9 mouse cellular contexts compared by ENCODE assay signal in genomic region chr2:69042327-69043106, GRCm38 (mm10).
DNase-seq lines count a peak whose midpoint lies in the region; ATAC-seq and TF ChIP-seq lines count a peak whose summit lies in the region.
"Had no signal": no experiment of that assay in that cellular context is flagged by ENCODE, and none has a peak within 500 bp of the region (broad histone marks: within the 10 kb centered on the region; RNA-seq: fewer than 3 reads in every experiment).

No protein-coding gene starts in this region.

- no peak for TF ChIP-seq POLR2A in brain, embryonic 14.5 days (IDR thresholded peaks at IDR 0.05; ENCODE audit: borderline replicate concordance, extremely low read depth, insufficient read depth, insufficient read length, poor library complexity, severe bottlenecking)

- no peaks in the 10 kb centered on the region for H3K9me3 ChIP-seq in intestine, embryonic 14.5 days (ENCODE audit: control insufficient read depth, low read length)
- no peaks in the 10 kb centered on the region for H3K9me3 ChIP-seq in intestine, postnatal 0 days (ENCODE audit: control insufficient read depth)
- H3K9me3 ChIP-seq in forebrain, embryonic 16.5 days (ENCODE audit: control insufficient read depth, low read length), result no peaks in the 10 kb centered on the region
- no peaks in the 10 kb centered on the region for H3K9me3 ChIP-seq in lung, postnatal 0 days (ENCODE audit: low read length)

- H3K9ac ChIP-seq in intestine, embryonic 14.5 days (ENCODE audit: low read length), result no peak overlapping the region
- H3K9ac ChIP-seq in intestine, postnatal 0 days (ENCODE audit: low read depth, low read length), result no peak overlapping the region
- no peak overlapping the region for H3K9ac ChIP-seq in forebrain, embryonic 16.5 days (replicated peaks; ENCODE audit: low read depth, low read length)
- H3K9ac ChIP-seq in lung, postnatal 0 days (replicated peaks; ENCODE audit: low read depth), result no peak overlapping the region

- H3K27me3 ChIP-seq in intestine, embryonic 14.5 days (replicated peaks; ENCODE audit: control insufficient read depth, insufficient read depth, low read length), result no peaks in the 10 kb centered on the region
- H3K27me3 ChIP-seq in intestine, postnatal 0 days (replicated peaks; ENCODE audit: control insufficient read depth, insufficient read depth, low read length), result no peaks in the 10 kb centered on the region
- H3K27me3 ChIP-seq in forebrain, embryonic 16.5 days (replicated peaks; ENCODE audit: control insufficient read depth, insufficient read depth, low read length), result no peaks in the 10 kb centered on the region
- H3K27me3 ChIP-seq in lung, postnatal 0 days (replicated peaks; ENCODE audit: insufficient read depth, low read length), result no peaks in the 10 kb centered on the region

- no peak overlapping the region for H3K4me3 ChIP-seq in intestine, embryonic 14.5 days (ENCODE audit: low read depth, low read length)
- H3K4me3 ChIP-seq in intestine, postnatal 0 days (ENCODE audit: low read depth, low read length), result no peak overlapping the region
- H3K4me3 ChIP-seq in forebrain, embryonic 16.5 days (replicated peaks; ENCODE audit: low read length), result no peak overlapping the region
- H3K4me3 ChIP-seq in lung, postnatal 0 days (ENCODE audit: low read depth, low read length), result no peak overlapping the region
- H3K4me3 ChIP-seq: gastrocnemius, adult 2 months had no signal

- no peak for TF ChIP-seq CTCF in intestine, postnatal 0 days (IDR thresholded peaks at IDR 0.05; ENCODE audit: low read depth)
- no peak for TF ChIP-seq CTCF in brain, embryonic 14.5 days (IDR thresholded peaks at IDR 0.05; ENCODE audit: borderline replicate concordance, extremely low read depth, insufficient read depth, insufficient read length)
- no peak for TF ChIP-seq CTCF in lung, postnatal 0 days (IDR thresholded peaks at IDR 0.05)

- no peaks in the 10 kb centered on the region for H3K36me3 ChIP-seq in intestine, embryonic 14.5 days (ENCODE audit: control insufficient read depth, insufficient read depth, low read length)
- no peaks in the 10 kb centered on the region for H3K36me3 ChIP-seq in intestine, postnatal 0 days (ENCODE audit: control insufficient read depth, insufficient read depth)
- H3K36me3 ChIP-seq in forebrain, embryonic 16.5 days (ENCODE audit: control insufficient read depth, insufficient read depth), result no peaks in the 10 kb centered on the region
- no peaks in the 10 kb centered on the region for H3K36me3 ChIP-seq in lung, postnatal 0 days (ENCODE audit: insufficient read depth, low read length)

- no peak for DNase-seq in intestine, embryonic 14.5 days (ENCODE audit: low spot score)
- DNase-seq in brain, embryonic 14.5 days (ENCODE audit: low read depth), result peak; percentile 77
- peak; percentile 37 for DNase-seq in mesoderm, embryonic 11.5 days (ENCODE audit: low read depth, low spot score)
- no peak for DNase-seq in lung, postnatal 0 days (ENCODE audit: low spot score)
- DNase-seq in lung, postnatal 14 days, result no peak
- no peak for DNase-seq in adrenal gland, adult 8-10 months

- H3K4me1 ChIP-seq in intestine, embryonic 14.5 days (replicated peaks; ENCODE audit: control insufficient read depth, insufficient read depth, low read length), result peaks cover 4% of the 10 kb centered on the region; the same call in 1 of the 2 replicates
- no peaks in the 10 kb centered on the region for H3K4me1 ChIP-seq in intestine, postnatal 0 days (replicated peaks; ENCODE audit: control insufficient read depth, insufficient read depth, low read length)
- H3K4me1 ChIP-seq in forebrain, embryonic 16.5 days (replicated peaks; ENCODE audit: control insufficient read depth, insufficient read depth, low read length), result peaks cover 10% of the 10 kb centered on the region
- H3K4me1 ChIP-seq in lung, postnatal 0 days (ENCODE audit: insufficient read depth, low read depth, low read length), result no peaks in the 10 kb centered on the region

- no peak for TF ChIP-seq EP300 in lung, postnatal 0 days (IDR thresholded peaks at IDR 0.05)

- H3K4me2 ChIP-seq in intestine, embryonic 14.5 days (ENCODE audit: low read length), result no peak overlapping the region
- H3K4me2 ChIP-seq in intestine, postnatal 0 days (replicated peaks; ENCODE audit: low read depth), result no peak overlapping the region
- no peak overlapping the region for H3K4me2 ChIP-seq in forebrain, embryonic 16.5 days (ENCODE audit: low read length)
- H3K4me2 ChIP-seq in lung, postnatal 0 days (replicated peaks; ENCODE audit: low read depth, low read length), result no peak overlapping the region

- H3K27ac ChIP-seq in intestine, embryonic 14.5 days (ENCODE audit: low read depth), result 0 out of 2 replicates have a peak overlapping the region, but pooled peaks have one; percentile 11
- no peak overlapping the region for H3K27ac ChIP-seq in intestine, postnatal 0 days (ENCODE audit: low read depth, low read length)
- 0 out of 2 replicates have a peak overlapping the region, but pooled peaks have one; percentile 41 for H3K27ac ChIP-seq in forebrain, embryonic 16.5 days (ENCODE audit: low read length)
- no peak overlapping the region for H3K27ac ChIP-seq in lung, postnatal 0 days (ENCODE audit: low read length)
- H3K27ac ChIP-seq: gastrocnemius, adult 2 months had no signal

- 42% methylated on average over 6 of the region's 6 CpGs for WGBS in intestine, embryonic 14.5 days
- 52% methylated on average over 6 of the region's 6 CpGs for WGBS in intestine, postnatal 0 days
- 58% methylated on average over 6 of the region's 6 CpGs for WGBS in forebrain, embryonic 16.5 days
- 66% methylated on average over 6 of the region's 6 CpGs for WGBS in lung, postnatal 0 days

- no peak for ATAC-seq in intestine, embryonic 14.5 days (replicated peaks; ENCODE audit: low FRiP score, low TSS enrichment, low read depth)
- ATAC-seq in intestine, postnatal 0 days, result no peak
- peak; percentile 77 for ATAC-seq in forebrain, embryonic 16.5 days
- no peak for ATAC-seq in lung, postnatal 0 days

Comparison
In these comparisons a context has a peak if more than half of its experiments do, and no peak if none do; other contexts are left out.
1. H3K27ac ChIP-seq: peak in intestine, embryonic 14.5 days (single experiment) and forebrain, embryonic 16.5 days (single experiment); none in intestine, postnatal 0 days (single experiment) and lung, postnatal 0 days (single experiment).
2. DNase-seq: peak in brain, embryonic 14.5 days (single experiment) and mesoderm, embryonic 11.5 days (single experiment); none in intestine, embryonic 14.5 days (single experiment), lung, postnatal 0 days (single experiment), lung, postnatal 14 days (single experiment) and adrenal gland, adult 8-10 months (single experiment).